Mouse (Mus musculus): ENCODE measurements around the gene Plcb3. TPM values are rescaled to one million over a fixed set of nuclear protein-coding genes. Genes with fewer than 3 reads are reported as not detected.
A peak's percentile ranks its signal among the peaks of the same experiment; 100 is the strongest.

Gene Plcb3
- polyA plus RNA-seq, 1 experiment from 2014 or later = 41.4 TPM

- no peak for ATAC-seq (ENCODE audit: insufficient number of reproducible peaks, insufficient read depth, low FRiP score, low TSS enrichment, low read depth)
- Histone ChIP-seq H3K4me1 (replicated peaks) (peaks cover 29% of the 10 kb centered on the region), H3K36me3 (peaks cover 30% of the 10 kb centered on the region), H3K27ac (peak overlapping the region; percentile 89), H3K9me3 (no peaks in the 10 kb centered on the region), H3K9ac (replicated peaks) (peak overlapping the region; percentile 96), H3K4me3 (replicated peaks) (peak overlapping the region; percentile 95), H3K4me2 (peak overlapping the region; percentile 91), H3K27me3 (no peaks in the 10 kb centered on the region)
- 7% methylated on average over 8 of the region's 8 CpGs for WGBS
Observed at GRCm38 (mm10) chr19:6987904-6988285, 11.6 kb upstream of the Plcb3 start.

GRCm38 (mm10) chr19:6987061-6987903 is 11.0 kb upstream of the Plcb3 start, which contains the start of gene Vegfb:
Gene Vegfb, minus strand, starts transcription at chr19:6987651.
- under 1% methylated on average over 64 of the region's 85 CpGs for WGBS
- H3K4me3 ChIP-seq (replicated peaks) = peak within 1 kb of the TSS; percentile 95
- H3K36me3 ChIP-seq = peaks cover 35% of the 10 kb centered on the region
- ATAC-seq (ENCODE audit: insufficient number of reproducible peaks, insufficient read depth, low FRiP score, low TSS enrichment, low read depth) = peak; percentile 27; the same call in 1 of the 2 replicates
- H3K9ac ChIP-seq (replicated peaks) = peak within 1 kb of the TSS; percentile 96
- H3K27ac ChIP-seq = peak within 1 kb of the TSS; percentile 89
- no peaks in the 10 kb centered on the region for H3K9me3 ChIP-seq
- peaks cover 27% of the 10 kb centered on the region for H3K4me1 ChIP-seq (replicated peaks)
- peak within 1 kb of the TSS; percentile 91 for H3K4me2 ChIP-seq
- no peaks in the 10 kb centered on the region for H3K27me3 ChIP-seq

- 79% methylated on average over 10 of the region's 10 CpGs for WGBS
- Histone ChIP-seq H3K4me2 (peak overlapping the region; percentile 91), H3K9me3 (no peaks in the 10 kb centered on the region), H3K4me1 (replicated peaks) (peaks cover 23% of the 10 kb centered on the region), H3K36me3 (peaks cover 42% of the 10 kb centered on the region), H3K9ac (replicated peaks) (peak overlapping the region; percentile 96), H3K27me3 (no peaks in the 10 kb centered on the region), H3K27ac (peak overlapping the region; percentile 89; the same call in 1 of the 2 replicates), H3K4me3 (replicated peaks) (peak overlapping the region; percentile 95)
- ATAC-seq (ENCODE audit: insufficient number of reproducible peaks, insufficient read depth, low FRiP score, low TSS enrichment, low read depth) = no peak
Observed at GRCm38 (mm10) chr19:6985951-6986708, 9.9 kb upstream of the Plcb3 start.

DNA sequence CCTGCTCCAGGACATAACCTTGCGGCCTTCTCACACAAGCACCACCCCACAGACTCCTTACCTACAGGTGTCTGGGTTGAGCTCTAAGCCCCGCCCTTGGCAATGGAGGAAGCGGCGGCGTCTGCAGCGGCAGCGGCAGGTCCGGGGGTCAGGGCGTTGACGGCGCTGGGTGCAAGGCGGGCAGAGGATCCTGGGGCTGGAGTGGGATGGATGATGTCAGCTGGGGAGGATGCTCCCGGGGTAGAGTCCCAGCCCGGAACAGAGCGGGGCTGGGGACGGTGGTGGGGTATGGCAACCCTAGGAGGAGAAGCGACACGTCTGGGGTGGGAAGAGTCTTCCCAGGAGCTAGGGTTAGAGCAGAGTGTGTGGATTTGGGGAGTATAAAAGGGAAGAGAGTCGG is 9.0 kb upstream of the Plcb3 start:
- Histone ChIP-seq H3K27me3 (no peaks in the 10 kb centered on the region), H3K36me3 (peaks cover 42% of the 10 kb centered on the region), H3K9me3 (no peaks in the 10 kb centered on the region), H3K9ac (replicated peaks) (no peak overlapping the region), H3K4me2 (no peak overlapping the region), H3K4me3 (replicated peaks) (no peak overlapping the region), H3K27ac (no peak overlapping the region), H3K4me1 (replicated peaks) (peaks cover 27% of the 10 kb centered on the region)
- WGBS = 85% methylated on average over 19 of the region's 19 CpGs
- no peak for ATAC-seq (ENCODE audit: insufficient number of reproducible peaks, insufficient read depth, low FRiP score, low TSS enrichment, low read depth)

DNA sequence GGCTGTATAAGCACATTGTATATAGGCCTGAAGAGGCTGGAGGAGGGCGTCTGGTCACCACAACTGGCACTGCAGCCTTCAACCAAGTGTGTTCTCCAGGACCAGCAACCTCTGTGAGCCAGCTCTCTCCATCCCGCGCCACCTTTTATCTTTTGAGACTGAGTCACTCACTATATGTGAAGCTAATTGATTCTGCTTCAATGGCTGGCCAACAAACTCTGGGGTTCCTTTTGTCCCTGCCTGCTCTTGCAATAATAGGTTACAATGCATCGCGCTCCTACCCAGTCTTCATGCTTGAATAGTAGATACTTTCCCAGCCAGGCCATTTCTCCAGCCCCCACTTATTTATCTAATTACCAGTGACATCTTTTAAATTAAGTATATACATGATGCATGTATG is 7.4 kb upstream of the Plcb3 start:
- Histone ChIP-seq H3K4me1 (replicated peaks) (peaks cover 37% of the 10 kb centered on the region), H3K27ac (no peak overlapping the region), H3K27me3 (no peaks in the 10 kb centered on the region), H3K9me3 (no peaks in the 10 kb centered on the region), H3K36me3 (peaks cover 38% of the 10 kb centered on the region), H3K4me3 (replicated peaks) (no peak overlapping the region), H3K9ac (replicated peaks) (no peak overlapping the region), H3K4me2 (no peak overlapping the region)
- ATAC-seq (ENCODE audit: insufficient number of reproducible peaks, insufficient read depth, low FRiP score, low TSS enrichment, low read depth) = no peak
- WGBS = 96% methylated on average over 5 of the region's 5 CpGs

GRCm38 (mm10) chr19:6981465-6981864 is 5.2 kb upstream of the Plcb3 start:
- H3K27me3 ChIP-seq = no peaks in the 10 kb centered on the region
- no peak overlapping the region for H3K27ac ChIP-seq
- peaks cover 58% of the 10 kb centered on the region for H3K36me3 ChIP-seq
- peak overlapping the region; percentile 80; the same call in 1 of the 2 replicates for H3K4me2 ChIP-seq
- no peak overlapping the region for H3K9ac ChIP-seq (replicated peaks)
- WGBS = 90% methylated on average over 4 of the region's 4 CpGs
- no peak for ATAC-seq (ENCODE audit: insufficient number of reproducible peaks, insufficient read depth, low FRiP score, low TSS enrichment, low read depth)
- H3K4me3 ChIP-seq (replicated peaks) = peak overlapping the region; percentile 7; the same call in 1 of the 2 replicates
- H3K9me3 ChIP-seq = no peaks in the 10 kb centered on the region
- H3K4me1 ChIP-seq (replicated peaks) = peaks cover 44% of the 10 kb centered on the region

GRCm38 (mm10) chr19:6980381-6981093 is 4.3 kb upstream of the Plcb3 start, which contains the start of gene Fkbp2:
Gene Fkbp2, minus strand, starts transcription at chr19:6980501.
- peak within 1 kb of the TSS; percentile 67 for H3K4me3 ChIP-seq (replicated peaks)
- ATAC-seq (ENCODE audit: insufficient number of reproducible peaks, insufficient read depth, low FRiP score, low TSS enrichment, low read depth) = peak; percentile 83
- no peaks in the 10 kb centered on the region for H3K9me3 ChIP-seq
- H3K4me2 ChIP-seq = peak within 1 kb of the TSS; percentile 80
- peaks cover 45% of the 10 kb centered on the region for H3K4me1 ChIP-seq (replicated peaks)
- H3K27ac ChIP-seq = peak within 1 kb of the TSS; percentile 92
- peak within 1 kb of the TSS; percentile 80 for H3K9ac ChIP-seq (replicated peaks)
- H3K36me3 ChIP-seq = peaks cover 56% of the 10 kb centered on the region
- WGBS = 2% methylated on average over 38 of the region's 38 CpGs
- H3K27me3 ChIP-seq = no peaks in the 10 kb centered on the region

DNA sequence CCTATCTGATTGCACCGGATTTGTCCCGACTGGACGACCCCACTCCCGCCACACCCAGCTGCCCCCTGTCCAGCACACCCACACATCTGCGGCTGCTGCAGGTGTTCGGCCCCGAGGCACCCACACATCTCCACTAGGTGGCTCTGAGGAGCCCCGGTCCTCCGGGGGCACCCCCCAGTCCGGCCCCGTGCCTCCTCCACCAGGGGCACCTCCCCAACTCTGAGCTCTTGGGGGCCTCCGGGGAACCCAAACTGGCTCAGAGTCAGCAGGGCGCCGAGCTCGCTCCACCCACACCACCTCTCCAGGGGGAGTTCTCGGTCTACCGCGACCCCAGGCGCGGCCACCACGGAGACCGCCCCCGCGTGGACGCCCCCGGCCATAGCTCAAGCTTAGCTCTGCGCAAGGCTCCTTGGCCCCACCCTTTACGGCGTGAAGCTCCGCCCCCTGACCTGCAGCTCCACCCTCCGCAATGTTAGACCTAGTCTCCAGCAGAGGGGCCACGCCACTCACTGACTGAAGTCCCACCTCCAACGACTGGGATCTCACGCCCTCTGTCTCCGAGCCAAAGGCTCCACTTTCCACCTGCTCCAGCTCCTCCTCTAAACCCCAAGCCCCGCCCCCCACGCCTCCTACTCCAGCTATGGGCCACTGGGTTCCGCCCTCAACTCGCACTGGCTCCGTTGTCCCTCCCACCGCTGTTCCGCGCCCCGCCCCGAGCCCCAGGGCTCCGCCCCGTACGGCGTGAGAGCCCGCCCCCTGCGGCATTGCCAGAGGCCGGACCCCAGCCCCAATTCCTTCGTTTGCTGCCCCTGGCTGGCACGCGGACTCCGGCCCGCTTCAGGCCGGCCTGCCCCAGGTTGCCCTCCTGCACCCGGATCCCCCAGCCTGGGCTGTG is 3.5 kb upstream of the Plcb3 start:
- Histone ChIP-seq H3K27ac (peak overlapping the region; percentile 92), H3K36me3 (peaks cover 48% of the 10 kb centered on the region), H3K9me3 (no peaks in the 10 kb centered on the region), H3K4me1 (replicated peaks) (peaks cover 45% of the 10 kb centered on the region), H3K4me3 (replicated peaks) (peak overlapping the region; percentile 67), H3K27me3 (no peaks in the 10 kb centered on the region), H3K4me2 (peak overlapping the region; percentile 80), H3K9ac (replicated peaks) (peak overlapping the region; percentile 80)
- peak; percentile 86 for ATAC-seq (ENCODE audit: insufficient number of reproducible peaks, insufficient read depth, low FRiP score, low TSS enrichment, low read depth)
- under 1% methylated on average over 58 of the region's 59 CpGs for WGBS

GRCm38 (mm10) chr19:6979001-6979479 is 2.8 kb upstream of the Plcb3 start:
- Histone ChIP-seq H3K9me3 (no peaks in the 10 kb centered on the region), H3K36me3 (peaks cover 44% of the 10 kb centered on the region), H3K27me3 (no peaks in the 10 kb centered on the region), H3K4me3 (replicated peaks) (peak overlapping the region; percentile 67), H3K9ac (replicated peaks) (peak overlapping the region; percentile 66), H3K4me2 (peak overlapping the region; percentile 80), H3K4me1 (replicated peaks) (peaks cover 46% of the 10 kb centered on the region), H3K27ac (peak overlapping the region; percentile 62; the same call in 1 of the 2 replicates)
- 15% methylated on average over 11 of the region's 11 CpGs for WGBS
- 0 out of 2 replicates have a peak, but pooled peaks have one; percentile 1 for ATAC-seq (ENCODE audit: insufficient number of reproducible peaks, insufficient read depth, low FRiP score, low TSS enrichment, low read depth)

GRCm38 (mm10) chr19:6978639-6978974 is 2.3 kb upstream of the Plcb3 start:
- WGBS = 56% methylated on average over 3 of the region's 3 CpGs
- H3K9me3 ChIP-seq = no peaks in the 10 kb centered on the region
- H3K9ac ChIP-seq (replicated peaks) = 0 out of 2 replicates have a peak overlapping the region, but pooled peaks have one; percentile 18
- H3K36me3 ChIP-seq = peaks cover 39% of the 10 kb centered on the region
- H3K4me2 ChIP-seq = peak overlapping the region; percentile 80
- H3K27ac ChIP-seq = peak overlapping the region; percentile 41; the same call in 1 of the 2 replicates
- no peak for ATAC-seq (ENCODE audit: insufficient number of reproducible peaks, insufficient read depth, low FRiP score, low TSS enrichment, low read depth)
- peak overlapping the region; percentile 67 for H3K4me3 ChIP-seq (replicated peaks)
- H3K4me1 ChIP-seq (replicated peaks) = peaks cover 50% of the 10 kb centered on the region
- H3K27me3 ChIP-seq = no peaks in the 10 kb centered on the region

All from limb, embryonic 12.5 days (tissue).